Mouse (Mus musculus) skeletal muscle tissue, adult 2 months (tissue): Measurements from ENCODE around the gene Fyn.

Source experiments
- DNase-seq: peaks from one replicate; pipeline ENCODE4 v3.0.0-alpha.2; 2012; ENCODE audit warnings: low read depth, low spot score

The Fyn gene

GRCm38 (mm10) chr10:39368572-39369135, at the start of gene Fyn:
Gene Fyn, plus strand, starts transcription at chr10:39368855.
- no peak for DNase-seq

GRCm38 (mm10) chr10:39320798-39321622, 47.6 kb upstream of the Fyn start:
- DNase-seq = no peak

- DNase-seq = no peak
Observed at GRCm38 (mm10) chr10:39321623-39321985, 47.1 kb upstream of the Fyn start.

GRCm38 (mm10) chr10:39322143-39322542, 46.5 kb upstream of the Fyn start:
- peak; percentile 18 for DNase-seq

- no peak for DNase-seq
Observed at GRCm38 (mm10) chr10:39324291-39324690, 44.4 kb upstream of the Fyn start.

- no peak for DNase-seq
Observed at GRCm38 (mm10) chr10:39328661-39329060, 40.0 kb upstream of the Fyn start.

- no peak for DNase-seq
Observed at GRCm38 (mm10) chr10:39334320-39334719, 34.3 kb upstream of the Fyn start.

GRCm38 (mm10) chr10:39335880-39336279, 32.8 kb upstream of the Fyn start:
- DNase-seq = no peak

- DNase-seq = no peak
Observed at GRCm38 (mm10) chr10:39339189-39339968, 29.3 kb upstream of the Fyn start.

GRCm38 (mm10) chr10:39339969-39340236, 28.8 kb upstream of the Fyn start:
- DNase-seq = no peak

- peak; percentile 59 for DNase-seq
Observed at GRCm38 (mm10) chr10:39343551-39343950, 25.1 kb upstream of the Fyn start.

- DNase-seq = no peak
Observed at GRCm38 (mm10) chr10:39345921-39346320, 22.7 kb upstream of the Fyn start.

- no peak for DNase-seq
Observed at GRCm38 (mm10) chr10:39349781-39350364, 18.8 kb upstream of the Fyn start.

GRCm38 (mm10) chr10:39364196-39364595, 4.5 kb upstream of the Fyn start:
- no peak for DNase-seq

GRCm38 (mm10) chr10:39369502-39369931, 862 bp downstream of the Fyn start:
- peak; percentile 89 for DNase-seq

- DNase-seq = no peak
Observed at GRCm38 (mm10) chr10:39369977-39370785, 1.5 kb downstream of the Fyn start.

- DNase-seq = no peak
Observed at GRCm38 (mm10) chr10:39370786-39371221, 2.1 kb downstream of the Fyn start.

- no peak for DNase-seq
Observed at GRCm38 (mm10) chr10:39371467-39371866, 2.8 kb downstream of the Fyn start.

GRCm38 (mm10) chr10:39371991-39372390, 3.3 kb downstream of the Fyn start:
- no peak for DNase-seq

- no peak for DNase-seq
Observed at GRCm38 (mm10) chr10:39376676-39377075, 8.0 kb downstream of the Fyn start.

- no peak for DNase-seq
Observed at GRCm38 (mm10) chr10:39377219-39377618, 8.6 kb downstream of the Fyn start.
